Mouse (Mus musculus) ovary, postnatal 10 days (tissue): ENCODE measurements around the gene Mylip.

Experiments
- DNase-seq: peaks from one replicate; pipeline ENCODE4 v3.0.0; 2022; ENCODE audit warnings: low spot score

The Mylip gene

GRCm38 (mm10) chr13:45429239-45429638 lies 39.7 kb downstream of the Mylip start:
- no peak for DNase-seq

GRCm38 (mm10) chr13:45437134-45437533 lies 47.6 kb downstream of the Mylip start:
- DNase-seq, result no peak

DNA sequence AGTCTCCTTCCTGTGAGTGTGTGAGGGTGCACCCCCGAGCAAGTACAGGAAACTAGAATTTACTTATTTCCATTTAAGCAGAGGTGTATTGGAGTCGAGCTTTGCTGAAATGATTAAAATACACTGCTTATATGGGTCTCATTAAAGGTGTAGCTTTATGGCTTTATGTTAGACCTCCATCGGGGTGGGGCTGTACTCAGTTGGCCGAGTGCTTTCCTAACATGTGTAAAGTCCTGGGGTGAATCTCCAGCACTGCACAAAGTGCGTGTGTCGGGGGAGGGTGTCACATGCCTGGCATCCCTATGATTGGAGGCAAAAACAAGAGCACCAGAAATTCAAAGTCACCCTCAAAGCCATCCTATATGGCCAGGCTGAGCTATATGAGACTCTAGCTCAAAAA lies 49.3 kb downstream of the Mylip start:
- no peak for DNase-seq

DNA sequence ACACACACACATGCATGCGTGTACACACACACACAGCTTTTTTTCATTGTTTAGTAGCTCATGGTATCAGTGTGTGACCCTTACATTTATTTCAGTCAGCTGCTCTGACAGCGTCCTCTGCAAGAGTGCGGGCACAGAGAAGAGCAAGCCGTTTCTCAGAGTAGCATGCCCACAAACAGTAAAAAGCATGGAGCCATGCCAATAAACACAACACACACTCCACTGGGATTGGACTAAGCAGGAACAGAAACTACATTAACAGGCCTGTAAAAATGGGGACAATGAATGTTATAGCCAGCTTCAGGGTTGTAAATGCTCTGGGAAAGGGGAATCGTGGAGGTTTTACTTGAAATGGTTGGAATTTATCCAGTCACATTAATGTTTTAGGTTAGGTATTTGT lies 50.7 kb downstream of the Mylip start:
- DNase-seq, result no peak

- DNase-seq, result no peak
Measured at GRCm38 (mm10) chr13:45442451-45442850, 52.9 kb downstream of the Mylip start.

DNA sequence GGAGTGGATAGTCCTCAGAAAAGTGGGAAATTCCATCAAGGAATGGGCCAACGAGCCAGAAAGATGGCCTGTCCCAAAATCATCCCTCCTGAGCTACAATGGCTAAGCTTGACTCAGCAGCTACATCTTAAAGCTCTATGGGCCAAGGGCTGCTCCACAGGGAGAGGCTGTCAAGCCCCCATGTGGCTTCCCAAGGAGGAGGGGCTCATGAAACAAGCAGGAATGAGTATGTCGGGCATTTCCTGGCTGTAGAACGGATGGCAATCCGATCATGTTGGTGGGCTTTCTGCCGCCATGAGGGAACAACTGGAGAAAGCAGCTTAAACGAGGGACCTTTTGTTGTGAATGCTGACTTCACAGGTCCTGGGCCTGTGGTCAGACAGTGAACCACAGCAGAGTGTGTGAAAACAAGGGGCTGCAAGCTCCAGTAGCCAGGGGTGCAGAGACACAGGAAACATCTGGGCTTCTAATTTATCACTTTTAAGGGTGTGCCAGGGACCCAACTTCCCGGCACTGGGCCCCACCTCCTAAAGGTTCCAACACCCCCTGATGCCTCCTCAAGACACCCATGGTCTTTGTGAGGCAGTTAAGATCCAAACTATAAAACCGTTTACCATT lies 53.5 kb downstream of the Mylip start:
- DNase-seq, result no peak

DNA sequence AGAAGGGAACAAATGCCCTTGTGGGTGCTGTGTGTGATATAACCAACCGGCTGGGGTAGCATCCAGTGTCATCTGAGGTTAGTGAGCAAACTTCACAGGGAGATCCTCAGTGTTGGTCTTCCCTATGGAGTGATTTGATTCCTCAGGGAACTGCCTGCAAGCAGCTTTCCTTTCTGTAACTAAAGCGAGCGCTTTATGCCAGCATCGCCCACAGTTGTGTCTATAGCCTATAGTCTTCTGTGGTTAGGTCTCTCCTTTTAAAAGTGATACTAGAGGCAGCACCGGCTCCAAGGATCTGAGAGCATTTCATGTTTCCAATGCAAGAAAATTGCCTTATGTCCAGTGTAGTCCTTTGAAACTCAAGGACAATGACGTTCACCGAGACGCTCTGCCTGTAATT lies 54.7 kb downstream of the Mylip start:
- no peak for DNase-seq

DNA sequence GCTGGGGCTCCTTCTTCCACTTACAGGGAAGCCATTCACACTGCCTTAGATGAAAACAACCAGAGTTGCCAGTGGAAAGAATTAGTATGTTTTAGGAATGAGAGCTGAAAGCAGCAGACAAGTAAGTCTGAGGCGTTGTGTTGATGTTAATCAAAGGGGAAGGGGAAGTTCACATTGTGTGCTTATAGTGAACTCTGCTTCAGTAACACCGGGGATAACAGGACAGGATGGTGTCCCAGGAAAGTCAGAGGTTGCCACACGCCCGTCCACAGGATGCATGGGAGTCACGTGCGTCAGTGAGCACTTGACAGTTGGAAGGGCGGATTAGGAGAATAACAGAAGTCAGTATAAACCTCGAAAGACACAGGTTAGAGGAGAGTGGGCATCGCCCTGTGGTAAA lies 55.1 kb downstream of the Mylip start:
- DNase-seq, result no peak

DNA sequence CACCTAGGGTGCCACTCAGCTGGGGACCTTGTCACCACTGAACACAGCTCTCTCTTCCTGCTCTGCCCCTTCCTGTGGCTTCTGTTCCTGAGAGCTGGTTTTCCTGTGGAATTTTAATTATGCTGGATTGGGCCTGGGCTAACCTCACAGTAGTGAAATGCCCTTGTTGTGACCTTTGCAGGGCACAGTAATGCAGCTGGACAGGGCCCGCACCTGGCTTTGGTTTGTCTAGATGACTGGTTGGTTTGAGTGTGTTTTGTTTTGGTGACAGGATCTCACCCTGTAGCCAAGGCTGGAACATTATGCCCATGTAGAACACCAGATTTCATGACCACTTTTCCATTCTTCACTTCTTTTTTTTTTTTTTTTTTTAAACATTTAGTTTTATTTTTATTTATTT lies 57.1 kb downstream of the Mylip start:
- DNase-seq, result no peak

DNA sequence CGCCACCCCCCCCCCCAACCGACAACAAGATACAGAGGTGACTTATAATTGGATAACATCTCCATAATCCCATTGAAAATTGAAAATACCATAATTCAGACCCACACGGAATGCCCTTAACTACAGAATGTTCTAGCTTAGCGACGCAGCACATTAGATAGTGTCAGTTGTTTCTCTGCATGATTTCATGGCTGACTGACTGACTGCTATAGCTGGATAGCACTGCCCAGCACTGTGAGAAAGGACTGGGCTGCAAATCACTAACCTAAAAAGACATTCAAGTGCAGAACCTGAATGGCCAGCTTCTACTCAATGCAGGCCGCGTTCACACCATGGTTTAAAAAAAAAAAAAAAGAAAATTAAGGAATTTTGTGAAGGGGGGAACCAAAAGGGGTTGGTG lies 62.9 kb downstream of the Mylip start:
- DNase-seq, result no peak

DNA sequence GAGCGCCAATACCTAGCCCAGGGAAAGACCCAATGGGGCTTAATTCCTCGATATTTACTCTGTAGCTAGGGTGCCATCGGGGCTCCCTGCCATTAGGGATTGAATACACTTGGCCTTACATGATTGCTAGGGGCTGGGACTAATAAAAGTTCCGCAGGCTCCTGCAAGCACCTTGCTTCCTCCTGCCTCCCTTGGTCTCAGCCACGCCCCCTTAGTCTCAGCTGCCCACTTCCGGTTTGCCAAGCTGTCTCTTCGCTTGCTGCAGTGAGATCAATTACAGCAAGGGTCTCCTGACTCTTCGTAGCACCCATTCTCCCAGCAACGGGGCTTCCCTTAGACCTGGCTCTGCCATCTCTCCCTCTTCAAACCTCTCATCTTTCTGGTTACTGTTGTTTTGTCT lies 63.5 kb downstream of the Mylip start:
- DNase-seq, result no peak

DNA sequence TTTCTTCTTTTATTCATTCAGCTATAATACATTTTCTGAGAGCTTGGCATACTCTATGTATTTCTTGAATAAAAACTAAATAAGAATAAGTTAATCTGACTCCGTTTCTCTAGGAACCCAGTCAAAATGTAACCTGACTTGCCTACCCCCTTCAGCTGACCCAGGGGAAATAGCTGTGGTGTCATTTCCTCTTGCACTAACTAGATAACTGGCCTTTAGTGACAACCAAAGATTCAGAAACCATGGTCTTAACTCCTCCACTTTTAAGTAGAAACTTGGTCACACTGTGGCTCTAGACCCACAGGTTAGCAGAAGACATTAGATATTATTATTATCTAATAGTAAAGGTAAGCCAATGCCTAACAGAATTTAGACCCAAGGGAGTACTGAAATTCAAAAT lies 64.5 kb downstream of the Mylip start:
- no peak for DNase-seq

DNA sequence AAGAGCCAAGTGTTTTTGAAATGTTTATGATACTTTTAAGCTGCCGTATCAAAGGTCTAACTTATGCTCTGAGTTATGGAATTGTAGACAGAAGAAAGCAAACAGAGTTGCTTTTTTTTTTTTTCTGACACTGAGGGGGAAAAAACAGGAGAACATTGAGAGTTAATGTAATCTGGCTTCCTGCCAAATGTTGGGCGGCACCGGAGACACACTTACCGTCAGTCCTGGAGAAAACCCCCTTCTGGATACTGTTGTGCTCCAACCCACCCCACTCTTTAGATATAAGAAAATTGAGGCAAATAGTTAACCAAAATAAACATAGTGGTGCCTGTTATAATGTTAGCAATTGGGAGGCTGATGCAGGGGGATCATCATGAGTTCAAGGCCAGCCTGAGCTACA lies 65.1 kb downstream of the Mylip start:
- no peak for DNase-seq

DNA sequence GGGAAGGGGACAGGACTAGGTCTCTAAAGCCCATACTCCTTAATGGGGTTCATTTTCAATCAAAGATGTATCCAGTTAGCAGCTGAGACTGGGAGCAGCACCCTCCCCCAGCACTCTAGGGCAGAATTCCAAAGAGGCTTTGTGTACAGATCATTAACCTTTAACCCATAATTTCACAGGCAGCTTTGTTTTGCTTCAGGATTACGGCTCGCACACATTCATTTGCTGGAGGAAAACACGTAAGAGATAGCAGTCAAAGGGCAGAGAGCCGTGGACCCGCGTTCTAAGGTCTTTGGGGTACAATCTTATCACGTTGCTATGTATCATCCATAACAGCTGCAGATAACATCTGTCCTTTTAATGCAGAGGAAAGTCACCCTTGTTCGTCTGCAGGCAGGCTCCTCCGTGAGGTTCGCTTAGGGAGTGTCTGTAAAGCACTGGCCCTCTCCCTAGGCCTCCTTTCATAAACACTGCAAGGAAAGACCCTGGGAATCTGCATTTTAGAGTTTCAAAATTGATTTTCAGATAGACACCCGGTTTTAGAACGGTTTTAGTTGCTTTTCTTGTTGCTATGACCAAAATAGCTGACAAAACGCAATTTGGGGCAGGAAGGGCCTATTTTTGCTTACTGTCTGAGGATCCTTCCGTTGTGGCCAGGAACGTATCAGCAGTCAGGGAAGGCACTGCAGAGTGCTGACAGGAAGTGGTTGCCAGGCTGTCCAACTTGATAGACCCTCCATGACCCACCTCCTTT lies 65.7 kb downstream of the Mylip start:
- no peak for DNase-seq

- DNase-seq, result no peak
Measured at GRCm38 (mm10) chr13:45455862-45456192, 66.3 kb downstream of the Mylip start.

DNA sequence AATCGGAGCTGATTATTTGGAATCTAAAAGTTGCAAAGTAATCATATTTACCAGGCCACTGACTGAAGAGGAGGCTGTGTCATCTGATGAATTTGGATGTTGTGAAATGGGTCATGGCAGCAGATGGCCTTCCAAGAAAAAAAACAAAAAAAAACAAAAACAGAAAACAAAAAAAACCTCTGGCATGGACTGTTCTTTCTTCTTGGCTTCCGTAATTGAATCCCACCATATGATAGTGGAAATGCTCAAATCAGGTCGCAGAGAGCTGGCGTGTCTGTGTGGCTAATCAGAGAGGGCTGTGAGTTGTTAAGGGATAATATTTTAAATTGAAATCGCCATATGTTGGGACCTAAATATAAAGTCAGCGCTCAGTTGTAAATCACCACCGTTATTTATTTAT lies 67.9 kb downstream of the Mylip start:
- DNase-seq, result no peak

- no peak for DNase-seq
Measured at GRCm38 (mm10) chr13:45460177-45460576, 70.6 kb downstream of the Mylip start.

- DNase-seq, result no peak
Measured at GRCm38 (mm10) chr13:45461370-45461958, 71.9 kb downstream of the Mylip start.
